Mouse (Mus musculus): ENCODE measurements at regions not wholly inside any gene's neighbourhood (a gene's known extent, or its start where the extent isn't known, plus 50 kb on each side); places are given as distances from the start of the nearest gene placed in this dataset.

DNA sequence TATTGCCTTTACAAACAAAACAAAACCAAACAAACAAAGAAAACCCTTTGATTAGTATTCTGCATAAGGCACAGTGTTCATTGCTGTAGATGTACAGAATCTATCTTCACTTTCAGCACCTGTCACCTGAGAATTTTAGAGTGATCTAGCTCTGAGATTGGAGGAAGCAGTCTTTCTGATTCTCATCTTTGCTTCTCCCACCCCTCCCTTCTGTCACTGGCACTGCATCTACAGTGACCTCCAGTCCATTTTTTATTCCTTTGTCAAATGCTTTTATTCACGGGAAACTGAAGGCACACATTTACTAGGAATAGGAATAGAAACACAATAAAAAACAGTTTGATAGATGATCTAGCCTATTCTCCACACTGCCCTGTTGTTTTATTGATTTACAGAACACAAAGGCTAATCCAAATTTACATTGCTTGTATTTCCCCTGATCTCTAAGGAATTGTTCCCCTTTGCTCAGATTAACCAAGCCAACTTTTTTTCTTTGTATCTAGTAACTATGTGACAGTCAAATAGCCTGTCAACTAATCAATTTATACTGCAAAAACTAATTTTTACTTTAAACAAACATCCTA, 488.2 kb upstream of the Stxbp6 start:
- TF ChIP-seq POLR2A (IDR thresholded peaks at IDR 0.05; ENCODE audit: borderline replicate concordance, extremely low read depth, insufficient read depth, insufficient read length, poor library complexity, severe bottlenecking) (no peak), CTCF (IDR thresholded peaks at IDR 0.05; ENCODE audit: borderline replicate concordance, extremely low read depth, insufficient read depth, insufficient read length) (no peak)

Measured in brain, embryonic 14.5 days (tissue).